Mouse (Mus musculus) brain, embryonic 14.5 days (tissue): ENCODE results near the gene Rilp.

Source experiments
- CTCF ChIP-seq: fragments of 200-500 bp; IDR thresholded peaks from 2 replicates; pipeline ENCODE4 v1.5.1; 2012; ENCODE audit warnings: inconsistent platforms, mild to moderate bottlenecking, moderate library complexity, borderline replicate concordance; ENCODE audit not compliant: insufficient read depth, insufficient read length; ENCODE audit errors: extremely low read depth
- POLR2A ChIP-seq: fragments of 200-500 bp; IDR thresholded peaks from 2 replicates; pipeline ENCODE4 v1.6.1; 2012; ENCODE audit warnings: mild to moderate bottlenecking, inconsistent platforms, borderline replicate concordance; ENCODE audit not compliant: poor library complexity, insufficient read depth, insufficient read length, severe bottlenecking; ENCODE audit errors: extremely low read depth

- no peak for TF ChIP-seq POLR2A
- no peak for TF ChIP-seq CTCF
Measured at GRCm38 (mm10) chr11:75486192-75486591, 23.7 kb upstream of the Rilp start.
